Mouse (Mus musculus) frontal cortex, postnatal 14 days (tissue): ENCODE measurements around the gene Abcc10.

Experiments used
- DNase-seq, 2 experiments: peaks; one replicate each; pipeline ENCODE4 v3.0.0; 2022; ENCODE audit warnings: low spot score in 2 of 2

Abcc10 gene

DNA sequence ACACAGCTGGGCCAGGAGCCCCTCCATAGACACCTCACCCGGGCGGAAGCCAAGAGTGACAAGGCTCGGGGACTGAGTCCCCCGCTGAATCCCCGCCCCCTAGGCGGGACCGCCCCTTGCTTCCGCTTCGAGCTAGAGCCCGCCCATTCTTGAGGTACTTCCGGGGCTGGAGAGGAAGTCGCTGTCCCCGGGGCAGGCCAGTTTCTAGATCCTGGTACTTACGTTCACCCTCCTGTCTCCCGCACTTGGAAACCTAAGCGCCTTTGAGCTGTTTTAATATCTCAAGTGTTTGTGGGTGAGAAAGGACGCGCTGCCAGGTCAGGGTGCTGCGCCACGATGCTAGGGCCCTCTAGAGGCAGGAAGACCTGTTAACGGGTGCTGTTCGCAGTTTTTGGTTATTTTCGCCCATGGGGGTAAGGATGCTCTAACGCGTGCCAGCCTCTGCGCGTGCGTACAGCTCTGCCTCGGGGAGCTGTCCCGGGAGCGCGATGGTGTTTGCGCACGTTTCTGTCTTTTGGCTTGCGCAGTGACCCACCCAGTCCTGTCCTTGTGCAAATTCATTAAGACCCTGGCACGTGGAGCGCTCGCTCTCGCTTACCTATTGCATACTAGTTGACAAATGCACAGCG lies at the start of gene Abcc10:
Gene Abcc10, minus strand, starts transcription at position 447 of the 629 bp plus-strand sequence.
- DNase-seq = peak; percentile 91 to 93

DNA sequence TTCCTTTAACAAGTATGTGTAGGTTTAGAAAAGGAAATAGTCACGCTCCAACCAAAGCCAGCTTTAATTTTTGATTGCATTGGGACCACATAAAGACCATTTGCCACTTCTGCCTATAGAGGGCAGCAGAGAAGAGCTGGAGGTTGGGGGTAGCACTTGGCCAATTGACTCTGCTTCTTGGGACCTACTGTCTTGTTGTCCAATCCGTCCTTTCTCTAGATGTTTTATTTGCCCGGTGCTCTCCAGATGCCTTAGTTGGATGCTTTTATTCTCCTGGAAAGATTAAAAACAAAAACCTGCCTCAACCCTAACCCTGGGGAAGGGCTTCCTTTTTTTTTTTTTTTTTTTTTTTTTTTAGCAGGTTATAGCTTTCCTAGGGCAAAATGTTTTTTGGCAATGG lies 43.6 kb upstream of the Abcc10 start:
- no peak for DNase-seq

DNA sequence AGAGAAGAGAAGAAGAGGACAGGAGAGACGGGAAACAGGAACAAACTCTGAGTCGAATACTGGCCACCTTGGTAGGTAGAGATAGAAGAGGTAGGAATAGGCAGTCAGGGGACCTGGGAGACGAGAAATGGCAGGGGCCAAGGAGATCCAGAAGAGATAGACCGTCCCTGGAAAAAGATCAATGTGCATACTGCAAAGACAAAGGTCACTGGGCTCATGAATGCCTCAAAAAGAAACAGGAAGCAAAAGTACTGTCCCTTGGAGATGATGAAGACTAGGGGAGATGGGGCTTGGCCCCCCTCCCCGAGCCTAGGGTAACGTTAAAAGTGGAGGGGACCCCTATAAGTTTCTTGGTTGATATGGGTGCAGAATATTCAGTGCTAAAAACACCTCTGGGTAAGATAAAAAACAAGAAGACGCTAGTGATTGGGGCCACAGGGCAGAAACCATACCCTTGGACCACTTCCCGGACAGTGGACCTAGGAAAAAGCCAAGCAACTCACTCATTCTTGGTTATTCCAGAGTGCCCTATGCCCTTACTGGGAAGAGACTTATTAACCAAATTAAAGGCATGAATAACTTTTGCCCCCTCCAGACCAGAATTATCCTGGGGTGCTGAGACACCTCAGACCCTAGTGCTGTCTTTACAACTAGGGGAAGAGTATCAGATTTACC lies 23.0 kb upstream of the Abcc10 start:
- DNase-seq = no peak

DNA sequence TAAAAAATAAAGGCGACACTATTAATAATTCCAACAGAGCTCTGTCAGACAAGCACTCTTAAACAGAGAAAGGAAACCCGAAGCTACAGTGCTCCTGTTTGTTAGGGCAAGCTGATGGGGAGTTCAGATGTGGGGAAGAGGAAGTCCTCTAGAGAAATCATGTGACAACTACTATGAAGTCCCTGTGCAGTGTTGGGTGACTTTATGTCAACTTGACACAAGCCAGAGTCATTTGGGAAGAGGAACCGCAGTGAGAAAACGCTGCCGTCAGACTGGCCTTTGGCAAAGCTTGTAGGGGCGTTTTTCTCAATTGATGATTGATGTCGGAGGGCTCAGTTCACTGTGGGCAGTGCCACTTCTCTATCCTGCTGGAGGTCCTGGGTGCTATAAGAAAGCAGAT lies 13.1 kb upstream of the Abcc10 start:
- DNase-seq = no peak

DNA sequence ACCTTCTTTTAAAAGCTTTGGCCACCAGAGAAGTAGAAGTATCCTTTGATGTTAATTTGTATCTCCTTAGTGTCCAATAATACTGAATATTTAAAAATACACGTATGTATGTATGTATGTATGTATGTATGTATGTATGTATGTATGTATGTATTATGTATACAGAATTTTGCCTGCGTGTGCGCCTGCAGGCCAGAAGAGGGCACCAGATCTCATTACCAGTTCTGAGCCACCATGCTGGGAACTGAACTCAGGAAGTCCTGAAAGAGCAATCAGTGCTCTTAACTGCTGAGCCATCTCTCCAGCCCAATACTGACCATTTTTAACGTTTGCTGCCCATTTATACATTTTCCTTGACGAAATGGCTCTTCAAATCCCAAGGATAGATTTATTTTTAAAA lies 8.3 kb upstream of the Abcc10 start:
- DNase-seq = no peak

DNA sequence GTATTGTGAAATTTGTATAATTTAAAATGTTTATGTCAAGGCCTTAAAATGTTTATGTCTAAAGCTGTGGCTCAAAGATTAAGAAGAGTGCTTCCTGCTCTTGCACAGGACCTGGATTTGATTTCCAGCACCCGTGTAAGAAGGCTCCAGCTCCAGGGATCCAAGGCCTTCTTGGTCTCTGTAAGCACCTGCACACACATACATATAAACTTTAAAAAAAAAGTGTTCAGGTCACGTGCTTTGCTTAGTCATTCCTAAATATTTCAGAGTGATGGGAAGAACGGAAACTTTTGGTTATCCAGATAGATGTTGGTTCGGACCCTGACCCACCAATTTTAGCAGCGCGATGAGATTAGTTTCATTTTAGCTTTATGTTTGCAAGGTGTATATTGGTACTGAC lies 571 bp upstream of the Abcc10 start:
- DNase-seq = no peak

DNA sequence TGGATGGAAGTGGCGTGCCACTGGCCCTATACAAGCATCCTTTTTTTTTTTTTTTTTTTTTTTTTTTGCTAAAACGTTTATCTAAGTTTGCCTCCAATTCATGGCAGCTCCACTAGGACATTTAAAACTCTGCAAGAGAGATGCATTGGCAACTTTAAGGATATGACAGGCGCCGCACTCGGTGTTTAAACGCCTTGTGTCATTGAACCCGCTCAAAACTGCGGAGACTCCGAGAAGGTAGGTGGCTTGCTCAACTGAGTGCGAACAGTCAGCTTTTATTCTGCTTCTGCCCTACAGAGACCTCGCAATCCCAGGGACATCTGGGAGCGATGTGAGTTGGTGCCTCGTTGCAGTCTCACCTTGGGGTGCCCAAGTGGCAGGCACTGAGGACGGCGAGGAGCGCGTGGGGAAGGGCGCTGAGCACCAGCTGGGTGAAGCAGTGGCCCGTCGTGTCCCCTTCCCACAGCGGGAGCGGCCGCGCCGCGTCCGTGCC lies 693 bp downstream of the Abcc10 start:
- DNase-seq = no peak

DNA sequence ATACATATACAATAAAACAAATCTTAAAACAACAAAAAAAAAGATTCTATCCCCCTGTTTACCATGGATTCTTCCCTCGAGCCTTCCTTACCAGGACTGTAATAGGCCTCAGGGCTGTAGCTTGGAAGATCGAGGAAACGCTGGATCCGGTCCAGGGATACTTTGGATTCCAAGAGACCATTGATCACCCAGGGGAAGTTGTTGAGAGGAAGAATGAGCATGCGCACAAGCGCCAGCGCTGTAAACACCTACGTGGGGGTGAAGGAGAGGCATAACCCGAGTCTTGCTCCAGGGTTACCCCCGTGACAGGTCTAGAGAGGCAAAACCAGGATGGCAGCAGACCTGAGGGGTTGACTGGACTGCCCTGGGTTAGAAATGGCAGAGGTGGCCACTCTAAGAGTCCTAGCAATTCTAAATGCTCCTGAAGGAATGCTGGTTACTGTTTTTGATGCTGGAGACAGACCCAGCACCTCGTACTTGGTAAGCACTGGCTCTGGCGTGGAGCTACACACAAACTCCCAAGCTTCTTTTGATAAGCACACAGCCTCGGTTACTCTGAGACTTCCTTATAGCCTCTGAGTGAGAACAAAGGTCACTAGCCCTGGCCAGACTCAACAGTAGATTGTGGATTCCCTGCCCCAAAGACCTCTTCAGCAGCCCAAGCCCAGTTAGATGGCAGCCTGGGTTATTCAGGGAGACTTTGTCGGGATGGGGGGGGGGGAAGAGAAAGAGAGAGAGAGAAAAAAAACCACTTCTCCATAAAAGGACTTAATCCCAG lies 5.9 kb downstream of the Abcc10 start:
- no peak for DNase-seq

DNA sequence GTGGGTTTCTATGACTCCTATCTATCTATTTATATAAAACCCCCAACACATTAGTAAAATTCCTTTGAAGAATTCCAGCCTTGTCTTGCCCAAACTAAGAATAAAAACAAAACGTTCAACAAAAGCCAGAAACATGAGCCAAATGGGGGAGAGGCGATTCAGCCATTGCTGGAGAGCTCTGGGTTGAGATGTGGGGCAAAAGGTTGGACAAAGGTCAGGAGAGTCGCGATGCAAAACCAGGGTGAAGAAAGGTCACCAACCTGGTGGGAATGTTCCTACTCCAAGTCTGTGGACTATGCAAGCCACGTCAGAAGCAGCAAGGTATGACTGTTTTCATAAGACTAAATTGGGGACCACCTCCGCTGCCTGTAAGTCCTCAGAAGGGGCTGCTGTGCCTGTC lies 7.7 kb downstream of the Abcc10 start:
- DNase-seq = no peak

DNA sequence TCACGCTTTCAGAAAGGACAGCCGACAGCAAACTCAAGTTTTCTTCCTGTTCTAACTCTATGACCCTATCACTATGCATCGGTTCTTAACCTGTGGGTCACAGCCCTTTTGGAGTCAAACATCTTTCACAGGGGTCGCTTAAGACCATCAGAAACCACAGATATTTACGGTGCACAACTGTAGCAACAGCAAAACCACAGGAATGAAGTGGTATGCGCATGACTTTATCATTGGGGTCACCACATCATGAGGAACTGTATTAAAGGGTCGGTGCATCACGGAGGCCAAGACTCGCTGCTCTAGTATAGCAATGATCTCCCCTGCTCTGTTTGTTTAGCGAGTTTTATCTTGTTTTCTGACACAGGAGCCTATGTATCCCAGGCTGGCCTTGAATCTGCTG lies 12.3 kb downstream of the Abcc10 start:
- DNase-seq = no peak

DNA sequence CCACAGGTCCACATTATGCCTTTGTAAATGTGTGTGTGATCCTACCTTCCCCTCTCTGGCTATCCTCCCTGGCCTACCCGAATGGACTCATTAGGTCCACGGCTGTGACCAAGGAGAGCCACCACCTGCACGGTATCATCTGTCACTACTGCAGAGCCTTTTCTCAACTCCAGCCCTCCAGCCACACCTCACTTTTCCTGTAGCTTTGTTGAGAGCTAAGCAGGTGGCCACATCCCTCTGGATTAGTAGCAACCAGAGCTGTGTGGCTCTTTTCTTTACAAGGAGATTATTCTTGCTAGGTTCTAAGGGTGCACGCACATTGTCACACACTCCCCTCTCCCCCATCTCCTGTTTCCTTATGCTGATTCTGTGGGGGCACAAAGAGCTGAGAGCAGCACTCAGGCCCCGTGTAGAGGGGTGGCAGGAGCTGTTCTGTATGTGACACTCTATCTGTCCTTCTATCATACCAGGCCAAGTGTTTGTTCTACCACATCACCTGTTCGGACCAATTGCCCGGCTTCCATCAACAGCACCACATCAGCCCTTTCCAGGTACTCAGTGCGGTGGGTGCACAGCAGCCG lies 14.9 kb downstream of the Abcc10 start:
- no peak for DNase-seq

DNA sequence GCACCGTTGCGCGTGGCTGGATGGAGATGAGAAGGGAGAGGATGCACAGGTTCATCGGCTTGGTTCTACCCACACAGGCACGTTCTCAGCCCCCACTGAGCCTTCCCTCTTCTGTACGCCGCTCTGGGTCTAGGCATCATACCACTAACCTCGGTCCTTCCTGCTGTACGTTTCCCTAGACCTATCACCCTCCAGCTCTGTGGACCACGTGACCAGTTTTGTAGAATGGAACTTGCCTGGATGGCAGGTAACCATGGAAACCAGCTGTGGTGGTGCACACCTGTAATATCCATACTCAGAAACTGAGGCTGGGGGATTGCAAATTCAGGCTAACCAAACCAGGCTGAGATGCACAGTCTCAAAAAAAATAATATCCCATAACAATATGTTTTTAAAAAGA lies 17.6 kb downstream of the Abcc10 start:
- DNase-seq = no peak

DNA sequence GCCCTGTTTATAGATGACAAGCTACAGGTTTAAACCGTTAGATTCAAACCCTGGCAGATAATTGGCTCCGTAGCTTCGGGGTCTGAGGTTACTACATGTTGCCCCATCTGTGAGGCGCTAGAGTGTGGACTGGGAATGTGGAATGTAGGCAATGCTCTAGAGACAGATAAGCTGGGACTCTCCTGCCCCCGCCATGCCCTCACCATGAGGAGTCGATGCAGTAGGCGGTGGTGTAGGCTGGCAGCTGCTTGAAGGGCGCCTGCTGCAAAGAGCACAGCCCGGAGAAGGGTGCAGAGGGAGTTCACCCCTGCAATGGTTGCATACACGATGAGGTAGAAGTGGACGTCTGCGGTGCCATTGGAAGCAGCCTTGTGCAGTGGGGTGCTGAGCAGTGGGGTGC lies 18.3 kb downstream of the Abcc10 start:
- no peak for DNase-seq

DNA sequence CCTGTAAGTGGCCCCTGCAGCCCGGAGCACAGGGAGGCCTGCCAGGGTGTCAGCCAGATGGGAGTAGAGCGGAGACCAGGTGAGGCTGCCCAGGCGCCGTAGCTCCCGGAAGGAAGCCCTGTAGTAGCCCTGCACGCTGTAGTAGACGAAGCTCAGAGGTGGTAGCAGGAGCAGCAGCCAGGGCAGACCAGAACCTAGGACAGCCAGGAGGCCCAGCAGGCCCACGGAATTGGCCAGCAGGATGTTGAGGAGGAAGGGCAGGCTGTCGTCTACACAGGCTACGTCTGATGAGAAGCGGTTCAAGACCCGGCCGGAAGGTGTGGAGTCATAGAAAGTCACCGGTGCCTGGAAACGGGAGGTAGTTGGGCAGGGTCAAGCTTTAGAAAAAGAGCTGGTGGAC lies 21.2 kb downstream of the Abcc10 start:
- no peak for DNase-seq

DNA sequence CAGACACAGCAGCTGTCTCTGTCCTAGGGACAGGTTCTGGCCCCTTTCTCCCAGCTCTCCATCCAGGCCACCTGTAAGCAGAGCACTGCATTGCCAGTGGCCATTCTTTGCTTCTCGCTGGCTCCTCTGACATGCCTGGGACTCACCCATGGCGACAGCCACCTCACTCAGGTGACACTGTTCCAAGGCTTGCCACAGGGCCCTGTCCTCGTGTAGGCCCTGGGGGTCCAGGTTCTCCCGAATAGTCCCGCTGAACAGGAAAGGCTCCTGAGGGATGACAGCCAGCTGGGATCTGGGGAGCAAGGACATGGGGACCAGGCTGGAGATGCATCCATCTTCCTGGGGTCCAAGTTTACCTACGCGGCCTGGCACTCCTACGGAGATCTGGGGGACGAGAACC lies 24.0 kb downstream of the Abcc10 start:
- no peak for DNase-seq

DNA sequence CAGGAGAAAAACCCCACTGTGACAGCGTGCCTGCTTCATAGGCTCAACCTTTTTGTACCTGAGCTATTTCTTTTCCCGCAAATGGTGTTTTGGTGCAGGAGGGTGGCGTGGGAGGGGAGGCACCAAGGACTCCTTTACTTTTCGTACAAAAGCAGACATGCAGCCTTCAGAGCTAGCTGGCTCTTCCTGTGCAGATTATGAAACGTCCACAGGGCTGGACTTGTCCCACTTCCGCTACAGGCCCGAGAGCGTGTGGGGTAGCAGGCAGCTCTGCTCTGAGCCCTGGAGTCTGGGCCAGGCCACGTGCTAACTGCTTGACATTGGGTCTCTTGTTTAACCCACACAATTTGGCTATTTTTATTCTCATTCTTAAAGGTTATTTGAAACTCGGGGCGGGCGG lies 26.3 kb downstream of the Abcc10 start:
- DNase-seq = no peak

DNA sequence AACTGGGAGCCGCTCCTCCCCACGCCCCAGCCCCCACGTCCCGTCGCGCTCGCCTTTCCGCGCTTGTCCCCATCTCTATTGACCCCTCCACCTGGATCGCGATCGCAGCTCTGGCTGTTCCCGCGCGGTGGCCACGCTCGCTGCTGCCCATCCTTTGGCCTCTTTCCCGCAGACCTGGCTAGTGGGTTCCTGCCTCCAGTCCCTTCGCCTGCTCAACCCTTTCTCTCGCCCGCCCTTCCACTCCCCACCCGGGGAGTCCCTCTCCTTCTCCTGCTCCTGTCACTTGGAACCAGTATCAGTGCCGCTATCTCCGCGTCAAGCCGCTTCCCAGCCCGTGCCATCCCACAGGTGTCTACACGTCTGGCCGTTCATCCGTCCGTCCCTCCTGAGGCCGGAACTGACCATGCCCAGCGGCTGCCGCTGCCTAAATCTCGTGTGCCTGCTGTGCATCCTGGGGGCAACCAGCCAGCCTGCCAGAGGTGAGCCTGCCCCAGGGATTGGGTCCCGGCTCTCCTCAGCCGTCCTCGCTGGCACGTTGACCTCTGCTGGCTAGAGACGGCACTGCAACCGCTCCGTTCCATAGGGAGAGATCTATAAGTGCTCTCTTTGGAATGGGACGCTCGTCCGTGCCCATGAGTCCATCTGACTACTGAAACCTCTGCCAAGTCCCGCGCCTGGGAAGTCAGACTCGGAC lies 29.8 kb downstream of the Abcc10 start:
- peak; percentile 73 to 84 for DNase-seq

DNA sequence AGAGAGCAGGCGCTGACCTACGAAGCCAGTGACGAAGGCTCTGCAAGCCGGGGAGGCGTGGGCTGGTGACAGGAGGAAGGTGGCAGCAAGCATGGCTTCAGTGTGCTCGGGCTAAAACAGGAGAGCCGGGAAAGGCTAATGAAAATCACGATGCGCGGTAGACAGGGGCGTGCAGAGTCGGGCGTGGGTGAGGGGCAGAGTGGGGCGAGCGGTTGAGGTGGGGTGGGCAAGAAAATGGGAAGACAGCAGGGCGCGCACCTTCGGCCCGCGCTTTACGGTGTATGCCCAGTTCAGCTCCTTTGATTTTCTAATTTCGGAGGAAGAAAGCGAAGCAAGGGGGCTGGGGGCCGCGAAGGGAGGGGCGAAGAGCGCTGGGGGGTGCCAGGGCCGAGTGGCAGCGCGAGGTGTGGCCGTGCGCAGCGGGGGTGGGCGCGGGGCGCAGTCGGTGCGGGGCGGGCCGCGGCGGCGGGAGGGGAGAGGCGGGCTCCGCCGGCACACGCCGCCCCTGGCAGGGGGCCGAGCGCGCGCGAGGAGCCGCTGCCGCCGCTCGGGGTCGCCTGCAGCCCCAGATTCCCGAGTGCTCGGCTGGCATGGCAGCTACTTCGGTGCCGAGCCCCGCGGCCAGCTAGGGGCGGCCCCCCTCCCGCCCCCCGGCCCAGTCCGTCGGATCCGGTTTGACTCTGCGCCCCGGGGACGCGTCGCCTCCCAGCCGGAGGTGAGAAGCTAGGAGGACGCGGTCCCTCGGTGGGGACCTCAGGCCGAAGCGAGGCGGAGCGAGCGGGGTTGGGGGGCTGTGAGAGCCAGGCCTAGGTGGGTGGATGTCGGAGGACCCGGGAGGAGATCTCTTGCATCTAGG lies 30.6 kb downstream of the Abcc10 start, which contains the start of gene Dlk2:
Gene Dlk2, plus strand, starts transcription at position 58 of the 856 bp plus-strand sequence.
- peak in 1 of 2 experiments; percentile 51 for DNase-seq

DNA sequence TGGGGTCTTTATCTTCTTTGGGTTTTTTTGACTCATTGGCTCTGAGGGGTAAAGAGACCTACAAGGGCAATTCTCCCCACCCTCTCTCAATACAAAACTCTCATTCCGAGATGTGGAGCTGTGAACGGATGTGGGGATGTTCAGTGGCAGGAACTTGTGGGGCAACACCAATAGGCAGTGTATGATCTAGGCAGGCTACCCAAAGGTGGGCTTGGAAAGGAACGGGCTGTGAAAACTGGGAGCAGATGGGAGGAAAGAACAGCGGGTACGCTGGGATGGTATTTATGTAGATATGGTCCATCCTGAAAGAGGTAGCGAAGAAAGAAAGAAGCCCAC lies 31.2 kb downstream of the Abcc10 start:
- DNase-seq = no peak

DNA sequence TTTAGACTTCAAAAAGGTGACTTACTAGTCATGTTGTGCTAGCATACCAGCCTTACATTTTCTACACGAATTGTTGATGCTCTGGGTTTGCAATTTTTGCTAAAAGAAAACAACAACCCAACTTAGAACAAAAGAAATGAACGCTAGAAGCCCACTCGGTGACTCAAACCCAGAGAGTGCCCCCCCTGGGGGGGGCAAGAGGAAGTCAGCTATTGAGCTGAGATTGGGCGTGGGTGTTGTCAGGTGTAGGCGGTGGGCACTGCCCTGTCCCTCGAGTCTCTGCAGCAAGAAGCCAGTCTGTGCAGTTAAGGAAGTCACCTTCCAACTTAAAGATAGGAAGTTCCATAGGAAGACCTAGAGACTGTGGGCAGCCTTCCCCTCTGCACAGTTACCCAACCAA lies 31.6 kb downstream of the Abcc10 start:
- no peak for DNase-seq

DNA sequence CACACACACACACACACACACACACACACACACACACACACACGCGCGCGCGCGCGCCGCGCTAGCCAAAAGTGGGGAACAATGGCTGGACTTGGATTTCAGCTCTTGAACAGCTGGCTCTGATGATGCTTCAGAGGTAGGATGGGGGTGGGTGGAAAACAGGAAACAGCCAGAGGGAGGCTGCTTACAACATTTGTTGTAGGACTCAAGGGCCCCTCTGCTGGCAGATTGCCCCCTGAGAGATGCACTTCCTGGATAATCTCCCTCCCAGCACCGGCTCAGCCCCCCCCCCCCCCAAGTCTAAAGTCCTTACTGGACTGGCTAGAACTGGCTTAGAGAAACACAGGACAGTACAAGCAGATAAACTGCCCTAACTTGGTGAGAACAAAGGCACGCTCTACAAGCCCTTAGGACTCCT lies 40.5 kb downstream of the Abcc10 start:
- no peak for DNase-seq
